ENCODE assay signal across 15 mouse cellular contexts in genomic region chr8:120706193-120706592, GRCm38 (mm10). TPM values are rescaled to one million over a fixed set of nuclear protein-coding genes. Genes with fewer than 3 reads are reported as not detected.
"Had no signal": no experiment of that assay in that cellular context is flagged by ENCODE, and none has a peak within 500 bp of the region (broad histone marks: within the 10 kb centered on the region; RNA-seq: fewer than 3 reads in every experiment).

No protein-coding gene starts in this region.

- H3K9ac ChIP-seq: liver, embryonic 13.5 days; liver, embryonic 15.5 days; liver, postnatal 0 days; lung, embryonic 14.5 days; midbrain, embryonic 12.5 days; neural tube, embryonic 12.5 days had no signal

- H3K4me3 ChIP-seq: liver, embryonic 13.5 days; liver, embryonic 15.5 days; megakaryocyte, embryonic 14.5 days; midbrain, embryonic 12.5 days; neural tube, embryonic 12.5 days had no signal

- ATAC-seq: liver, postnatal 0 days had no signal

- H3K4me1 ChIP-seq: midbrain, embryonic 12.5 days had no signal

- H3K9me3 ChIP-seq: liver, embryonic 13.5 days; liver, embryonic 15.5 days; megakaryocyte, embryonic 14.5 days; midbrain, embryonic 12.5 days; neural tube, embryonic 12.5 days had no signal

- H3K27ac ChIP-seq: liver, embryonic 13.5 days; liver, embryonic 15.5 days; macrophage; midbrain, embryonic 12.5 days; neural tube, embryonic 12.5 days had no signal

- DNase-seq: liver; liver, embryonic 13.5 days; liver, postnatal 0 days; lung, embryonic 14.5 days; midbrain, embryonic 14.5 days; right cerebral cortex, postnatal 14 days; thymus, adult 18-20 months; thymus, postnatal 14 days; thymus, postnatal 36 days had no signal

- H3K36me3 ChIP-seq: liver, embryonic 13.5 days; liver, embryonic 15.5 days; midbrain, embryonic 12.5 days; neural tube, embryonic 12.5 days had no signal

- H3K27me3 ChIP-seq: liver, embryonic 13.5 days; liver, embryonic 15.5 days; neural tube, embryonic 12.5 days had no signal

- H3K4me2 ChIP-seq: liver, embryonic 11.5 days; liver, embryonic 13.5 days; liver, embryonic 15.5 days; lung, embryonic 14.5 days; midbrain, embryonic 12.5 days; neural tube, embryonic 12.5 days had no signal

RNA-seq across cellular contexts. Expression of gene Gm27021, which starts 38.3 kb away (rescaled TPM):
- polyA plus RNA-seq: macrophage had no signal
